Mouse (Mus musculus): Measurements from ENCODE around the gene Ctnnbl1. TPM values are rescaled to one million over a fixed set of nuclear protein-coding genes. Genes with fewer than 3 reads are reported as not detected.

The Ctnnbl1 gene
- polyA plus RNA-seq (2014; fragmentation: Nextera tagmentation; extraction: Ambion mirVana): 94.9 and 97.1 TPM in 2 replicates

DNA sequence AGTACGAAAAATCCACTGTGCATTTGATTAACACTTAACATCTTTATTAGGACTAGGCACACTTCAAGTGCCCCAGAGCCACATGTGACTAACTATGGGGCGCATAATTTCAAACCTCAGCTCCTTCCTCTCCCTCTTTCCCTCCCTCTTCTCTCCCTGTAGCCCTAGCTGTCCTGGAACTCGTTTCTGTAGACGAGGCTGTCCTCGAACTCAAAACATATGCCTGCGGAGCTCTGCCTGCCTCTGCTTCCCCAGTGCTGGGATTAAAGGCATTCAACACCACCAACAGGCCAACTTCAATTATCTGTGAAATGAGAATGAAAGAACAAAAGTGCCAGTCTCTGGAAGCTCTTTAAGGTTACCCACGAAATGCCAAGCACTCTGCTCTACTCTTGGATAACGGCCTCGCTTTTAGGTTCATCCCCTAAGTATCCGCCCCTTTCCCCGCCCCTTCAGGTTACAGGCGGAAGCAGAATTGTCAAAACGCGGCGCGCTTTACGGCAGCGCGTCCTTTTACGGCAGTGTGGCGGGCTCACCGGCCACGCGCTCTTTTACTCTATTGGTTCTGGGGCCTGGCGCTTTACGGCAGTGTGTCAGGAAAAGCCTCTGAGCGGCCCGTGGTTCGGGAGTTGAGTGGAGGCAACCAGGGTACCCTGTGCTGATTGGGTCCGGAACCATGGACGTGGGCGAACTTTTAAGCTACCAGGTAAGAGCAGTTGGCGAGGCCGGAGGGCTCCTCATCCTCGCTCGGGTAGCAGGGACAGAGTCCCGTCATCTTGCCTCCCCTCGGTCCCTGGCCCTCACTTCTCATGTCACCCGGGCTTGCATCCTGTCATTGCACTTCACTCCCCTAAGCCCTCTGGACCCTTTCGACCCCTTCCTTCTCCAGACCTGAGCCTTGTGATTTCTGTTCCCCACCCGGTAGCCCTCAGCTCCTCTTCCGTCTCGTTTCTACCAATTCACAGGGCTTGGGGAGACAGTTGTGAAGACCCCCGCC lies at the start of gene Ctnnbl1:
TSS of gene Ctnnbl1 (plus strand) at position 548 of the 997 bp plus-strand sequence.
- H3K4me1 ChIP-seq (ENCODE audit: control insufficient read depth, insufficient read depth, low read length): no peaks in the 10 kb centered on the region
- H3K4me3 ChIP-seq (ENCODE audit: low read depth, low read length): peak within 1 kb of the TSS; percentile 68
- ATAC-seq (replicated peaks; ENCODE audit: insufficient number of reproducible peaks, low FRiP score, low TSS enrichment, low read depth) (peak; percentile 89), DNase-seq (ENCODE audit: low spot score) (peak; percentile 100)
- H3K4me2 ChIP-seq (ENCODE audit: low read depth, low read length): peak within 1 kb of the TSS; percentile 72
- 12% methylated on average over 44 of the region's 44 CpGs for WGBS
- no peak within 1 kb of the TSS for H3K27ac ChIP-seq (replicated peaks; ENCODE audit: low read depth, low read length)
- no peaks in the 10 kb centered on the region for H3K9me3 ChIP-seq (replicated peaks; ENCODE audit: control insufficient read depth, low read length)
- H3K27me3 ChIP-seq (ENCODE audit: control insufficient read depth, insufficient read depth, low read length): no peaks in the 10 kb centered on the region
- peak within 1 kb of the TSS; percentile 68 for H3K9ac ChIP-seq (replicated peaks; ENCODE audit: low read length)
- H3K36me3 ChIP-seq (replicated peaks; ENCODE audit: control insufficient read depth, insufficient read depth, low read depth, low read length): no peaks in the 10 kb centered on the region

DNA sequence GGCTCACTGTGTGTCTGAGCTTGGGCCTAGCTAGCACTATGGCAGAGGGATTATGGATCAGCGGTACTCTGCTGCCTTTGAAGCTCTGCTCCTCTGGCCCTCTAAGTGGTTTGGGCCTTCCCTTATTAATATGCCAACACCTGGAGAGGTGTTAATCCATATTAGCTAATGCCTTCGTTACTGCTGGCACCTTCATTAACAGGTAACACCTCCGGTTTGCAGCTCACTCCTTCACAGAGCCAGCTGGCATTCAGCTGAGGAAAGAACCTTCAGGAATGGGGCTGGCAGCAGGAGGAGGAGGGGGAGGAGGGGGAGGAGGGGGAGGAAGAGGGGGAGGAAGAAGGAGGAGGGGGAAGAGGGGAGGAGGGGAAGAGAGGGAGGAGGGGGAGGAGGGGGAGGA lies 49.7 kb upstream of the Ctnnbl1 start:
- Histone ChIP-seq H3K4me3 (ENCODE audit: low read depth, low read length) (no peak overlapping the region), H3K9ac (replicated peaks; ENCODE audit: low read length) (no peak overlapping the region), H3K4me2 (ENCODE audit: low read depth, low read length) (no peak overlapping the region), H3K36me3 (replicated peaks; ENCODE audit: control insufficient read depth, insufficient read depth, low read depth, low read length) (no peaks in the 10 kb centered on the region), H3K9me3 (replicated peaks; ENCODE audit: control insufficient read depth, low read length) (no peaks in the 10 kb centered on the region), H3K4me1 (ENCODE audit: control insufficient read depth, insufficient read depth, low read length) (peaks cover 3% of the 10 kb centered on the region), H3K27me3 (ENCODE audit: control insufficient read depth, insufficient read depth, low read length) (no peaks in the 10 kb centered on the region), H3K27ac (replicated peaks; ENCODE audit: low read depth, low read length) (no peak overlapping the region)
- no peak for ATAC-seq (replicated peaks; ENCODE audit: insufficient number of reproducible peaks, low FRiP score, low TSS enrichment, low read depth)
- WGBS: 58% methylated on average over 3 of the region's 3 CpGs
- DNase-seq (ENCODE audit: low spot score): no peak

DNA sequence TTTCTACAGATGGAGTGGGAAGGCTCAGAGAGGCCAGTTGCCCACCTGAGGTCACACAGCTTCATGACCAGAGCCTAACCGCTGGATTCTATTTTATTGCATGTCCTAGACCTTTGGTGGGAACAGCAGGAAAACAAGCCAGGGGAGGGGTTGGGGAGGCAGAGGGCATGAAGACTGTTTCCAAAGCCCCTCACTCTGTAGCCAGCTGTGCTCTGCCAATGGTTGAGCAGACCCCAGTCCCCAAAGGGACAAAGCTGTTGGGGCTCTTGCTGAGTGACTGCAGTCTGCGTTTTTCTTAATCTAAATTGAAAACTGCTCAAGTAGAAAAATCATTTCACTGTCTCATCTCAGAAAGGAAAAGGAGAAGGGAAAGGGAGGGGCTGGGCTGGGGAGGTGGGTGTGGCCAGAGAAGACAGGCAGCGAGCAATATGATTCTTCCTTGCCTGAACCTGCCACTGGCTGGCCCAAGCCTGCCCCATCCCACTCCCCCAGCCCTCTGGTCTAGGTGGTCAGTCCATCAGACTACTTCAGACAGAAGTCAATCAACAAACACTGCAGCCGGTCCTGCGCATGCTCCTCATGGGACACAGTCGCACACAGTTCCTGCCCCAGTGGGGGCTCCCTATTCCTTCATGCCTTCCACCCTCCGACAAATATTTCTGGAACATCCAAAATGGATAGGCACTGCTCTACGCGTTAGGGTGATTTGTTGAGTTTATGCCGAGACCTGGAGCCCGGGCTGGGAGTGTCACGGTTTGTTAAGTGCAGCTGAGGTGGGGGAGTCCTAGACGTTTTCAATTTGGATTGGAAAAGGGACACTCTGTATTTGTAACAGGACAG lies 45.7 kb upstream of the Ctnnbl1 start:
- H3K9ac ChIP-seq (replicated peaks; ENCODE audit: low read length): no peak overlapping the region
- H3K4me2 ChIP-seq (ENCODE audit: low read depth, low read length): no peak overlapping the region
- ATAC-seq (replicated peaks; ENCODE audit: insufficient number of reproducible peaks, low FRiP score, low TSS enrichment, low read depth) (peak; percentile 61; the same call in 1 of the 2 replicates), DNase-seq (ENCODE audit: low spot score) (peak; percentile 45)
- H3K9me3 ChIP-seq (replicated peaks; ENCODE audit: control insufficient read depth, low read length): no peaks in the 10 kb centered on the region
- no peak overlapping the region for H3K4me3 ChIP-seq (ENCODE audit: low read depth, low read length)
- no peaks in the 10 kb centered on the region for H3K27me3 ChIP-seq (ENCODE audit: control insufficient read depth, insufficient read depth, low read length)
- no peak overlapping the region for H3K27ac ChIP-seq (replicated peaks; ENCODE audit: low read depth, low read length)
- peaks cover 4% of the 10 kb centered on the region for H3K4me1 ChIP-seq (ENCODE audit: control insufficient read depth, insufficient read depth, low read length)
- 55% methylated on average over 13 of the region's 13 CpGs for WGBS
- no peaks in the 10 kb centered on the region for H3K36me3 ChIP-seq (replicated peaks; ENCODE audit: control insufficient read depth, insufficient read depth, low read depth, low read length)

DNA sequence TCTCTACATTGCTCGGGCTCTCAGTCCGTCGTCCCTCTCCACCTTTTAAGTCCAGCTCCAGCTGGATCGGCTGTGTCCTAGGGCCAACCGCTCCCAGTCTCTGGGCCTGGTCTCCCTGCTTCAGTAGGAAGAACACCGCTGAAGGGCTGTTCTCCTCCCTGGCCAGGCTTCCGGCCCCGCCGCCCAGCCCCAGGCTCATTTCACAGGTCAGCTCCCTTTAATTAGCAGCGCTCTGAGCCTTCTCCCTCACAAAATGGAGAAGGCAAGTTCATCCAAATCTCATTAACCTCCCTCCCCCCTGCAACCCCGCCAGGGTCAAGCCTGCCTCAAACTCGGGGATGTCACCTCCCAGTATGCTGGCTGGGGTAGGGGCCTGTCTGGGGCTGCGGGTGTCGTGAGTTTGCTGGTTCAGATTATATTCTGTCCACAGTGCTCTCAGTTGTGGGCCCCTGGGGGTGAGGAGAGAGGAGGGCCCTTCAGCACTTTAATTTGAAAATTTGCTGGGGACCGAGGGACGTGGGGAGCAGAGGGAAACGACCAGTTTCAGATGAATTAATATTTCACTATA lies 44.8 kb upstream of the Ctnnbl1 start:
- peak; percentile 19 for DNase-seq (ENCODE audit: low spot score)
- ATAC-seq (replicated peaks; ENCODE audit: insufficient number of reproducible peaks, low FRiP score, low TSS enrichment, low read depth): no peak
- Histone ChIP-seq H3K4me2 (ENCODE audit: low read depth, low read length) (peak overlapping the region; percentile 13; the same call in 1 of the 2 replicates), H3K9ac (replicated peaks; ENCODE audit: low read length) (0 out of 2 replicates have a peak overlapping the region, but pooled peaks have one; percentile 22), H3K9me3 (replicated peaks; ENCODE audit: control insufficient read depth, low read length) (no peaks in the 10 kb centered on the region), H3K36me3 (replicated peaks; ENCODE audit: control insufficient read depth, insufficient read depth, low read depth, low read length) (no peaks in the 10 kb centered on the region), H3K4me3 (ENCODE audit: low read depth, low read length) (no peak overlapping the region), H3K27ac (replicated peaks; ENCODE audit: low read depth, low read length) (no peak overlapping the region), H3K4me1 (ENCODE audit: control insufficient read depth, insufficient read depth, low read length) (peaks cover 4% of the 10 kb centered on the region), H3K27me3 (ENCODE audit: control insufficient read depth, insufficient read depth, low read length) (no peaks in the 10 kb centered on the region)
- WGBS: 11% methylated on average over 17 of the region's 17 CpGs

DNA sequence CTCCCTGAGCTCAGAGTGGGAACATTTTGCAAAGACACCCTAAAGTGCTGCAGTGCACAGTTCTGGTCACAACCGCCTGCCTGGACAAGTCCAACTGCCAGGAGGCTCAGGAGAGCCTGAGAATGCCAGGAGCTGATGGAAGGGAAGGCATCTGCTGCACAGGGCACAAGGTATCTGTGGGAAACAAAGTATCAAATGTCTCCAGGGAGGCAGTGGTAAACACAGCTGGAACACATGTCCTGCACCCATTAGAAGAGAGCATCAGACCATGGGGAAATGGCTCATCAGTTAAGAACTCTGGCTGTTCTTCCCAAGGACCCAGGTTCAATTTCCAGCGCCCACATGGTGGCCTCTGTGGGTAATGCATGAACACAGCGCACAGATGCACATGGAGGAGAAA lies 43.6 kb upstream of the Ctnnbl1 start:
- H3K4me3 ChIP-seq (ENCODE audit: low read depth, low read length): no peak overlapping the region
- H3K9me3 ChIP-seq (replicated peaks; ENCODE audit: control insufficient read depth, low read length): no peaks in the 10 kb centered on the region
- H3K4me2 ChIP-seq (ENCODE audit: low read depth, low read length): no peak overlapping the region
- H3K27me3 ChIP-seq (ENCODE audit: control insufficient read depth, insufficient read depth, low read length): no peaks in the 10 kb centered on the region
- DNase-seq (ENCODE audit: low spot score): no peak
- H3K27ac ChIP-seq (replicated peaks; ENCODE audit: low read depth, low read length): no peak overlapping the region
- no peaks in the 10 kb centered on the region for H3K36me3 ChIP-seq (replicated peaks; ENCODE audit: control insufficient read depth, insufficient read depth, low read depth, low read length)
- ATAC-seq (replicated peaks; ENCODE audit: insufficient number of reproducible peaks, low FRiP score, low TSS enrichment, low read depth): no peak
- H3K9ac ChIP-seq (replicated peaks; ENCODE audit: low read length): no peak overlapping the region
- peaks cover 4% of the 10 kb centered on the region for H3K4me1 ChIP-seq (ENCODE audit: control insufficient read depth, insufficient read depth, low read length)
- WGBS: 77% methylated on average over 3 of the region's 3 CpGs

DNA sequence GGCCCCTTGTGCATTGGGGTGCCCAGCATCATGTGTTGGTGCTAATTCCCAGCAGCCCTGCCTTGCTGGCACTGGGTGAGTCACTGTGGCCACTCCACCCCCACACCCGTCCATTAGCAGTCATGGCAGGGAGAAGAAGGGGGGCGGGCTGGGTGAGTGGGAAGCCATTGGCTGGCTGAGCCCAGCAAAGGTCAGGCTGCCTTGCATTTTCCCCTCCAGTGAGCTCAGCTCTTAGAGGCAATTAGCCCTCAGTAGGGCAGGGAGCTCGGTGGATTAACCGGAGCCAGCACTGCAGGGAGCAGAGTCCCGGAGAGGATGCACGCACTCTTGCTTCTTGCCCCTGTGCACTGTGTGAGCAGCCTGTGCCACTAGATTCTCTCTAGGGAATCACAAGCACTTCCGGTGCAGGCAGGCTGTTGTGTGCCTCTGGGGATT lies 40.9 kb upstream of the Ctnnbl1 start:
- Histone ChIP-seq H3K4me1 (ENCODE audit: control insufficient read depth, insufficient read depth, low read length) (peaks cover 4% of the 10 kb centered on the region), H3K4me3 (ENCODE audit: low read depth, low read length) (no peak overlapping the region), H3K4me2 (ENCODE audit: low read depth, low read length) (no peak overlapping the region), H3K27ac (replicated peaks; ENCODE audit: low read depth, low read length) (no peak overlapping the region), H3K36me3 (replicated peaks; ENCODE audit: control insufficient read depth, insufficient read depth, low read depth, low read length) (no peaks in the 10 kb centered on the region), H3K9me3 (replicated peaks; ENCODE audit: control insufficient read depth, low read length) (no peaks in the 10 kb centered on the region), H3K9ac (replicated peaks; ENCODE audit: low read length) (no peak overlapping the region), H3K27me3 (ENCODE audit: control insufficient read depth, insufficient read depth, low read length) (no peaks in the 10 kb centered on the region)
- peak; percentile 50 for DNase-seq (ENCODE audit: low spot score)
- ATAC-seq (replicated peaks; ENCODE audit: insufficient number of reproducible peaks, low FRiP score, low TSS enrichment, low read depth): peak; percentile 51
- WGBS: 10% methylated on average over 7 of the region's 7 CpGs

DNA sequence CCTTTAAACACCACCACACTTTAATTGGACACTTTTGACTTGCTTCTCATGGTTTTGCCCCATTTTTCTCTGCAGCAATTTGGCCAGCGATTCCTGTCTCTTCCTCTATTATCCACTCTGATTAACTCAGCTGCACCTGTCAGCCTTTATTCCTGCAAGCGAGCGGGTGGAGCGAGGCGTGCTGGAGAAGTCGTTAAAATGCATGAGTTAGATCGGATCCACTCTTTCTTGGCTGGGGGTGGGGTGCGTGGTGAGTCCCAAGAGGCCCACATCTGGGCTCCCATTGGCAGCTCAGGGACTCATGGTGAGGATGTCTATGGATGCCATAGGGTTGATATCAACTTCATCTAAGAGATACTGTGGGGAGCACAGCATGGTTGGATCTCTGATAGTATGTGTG lies 34.0 kb upstream of the Ctnnbl1 start:
- WGBS: 56% methylated on average over 8 of the region's 8 CpGs
- no peak overlapping the region for H3K4me2 ChIP-seq (ENCODE audit: low read depth, low read length)
- H3K27ac ChIP-seq (replicated peaks; ENCODE audit: low read depth, low read length): no peak overlapping the region
- H3K4me1 ChIP-seq (ENCODE audit: control insufficient read depth, insufficient read depth, low read length): no peaks in the 10 kb centered on the region
- no peaks in the 10 kb centered on the region for H3K9me3 ChIP-seq (replicated peaks; ENCODE audit: control insufficient read depth, low read length)
- H3K4me3 ChIP-seq (ENCODE audit: low read depth, low read length): no peak overlapping the region
- H3K9ac ChIP-seq (replicated peaks; ENCODE audit: low read length): no peak overlapping the region
- H3K27me3 ChIP-seq (ENCODE audit: control insufficient read depth, insufficient read depth, low read length): no peaks in the 10 kb centered on the region
- H3K36me3 ChIP-seq (replicated peaks; ENCODE audit: control insufficient read depth, insufficient read depth, low read depth, low read length): no peaks in the 10 kb centered on the region
- no peak for DNase-seq (ENCODE audit: low spot score)
- no peak for ATAC-seq (replicated peaks; ENCODE audit: insufficient number of reproducible peaks, low FRiP score, low TSS enrichment, low read depth)
